Mouse (Mus musculus): ENCODE data around the gene Myo15.
"Not testable (repeated sequence)": the region's sequence is repeated elsewhere in the genome, so short reads cannot be mapped to it uniquely, and the experiment has no call there.

Myo15 gene

GRCm38 (mm10) chr11:60469039-60469438 lies at the start of gene Myo15:
TSS of gene Myo15 (plus strand) at chr11:60469339.
- DNase-seq (ENCODE audit: low spot score in 2 of 2), result no peak

GRCm38 (mm10) chr11:60422046-60422668 lies 47.0 kb upstream of the Myo15 start:
- DNase-seq (ENCODE audit: low spot score in 2 of 2), result no peak

- no peak for DNase-seq (ENCODE audit: low spot score in 2 of 2)
Measured at GRCm38 (mm10) chr11:60423006-60423405, 46.1 kb upstream of the Myo15 start.

- no peak for DNase-seq (ENCODE audit: low spot score in 2 of 2)
Measured at GRCm38 (mm10) chr11:60426417-60426816, 42.7 kb upstream of the Myo15 start.

- no peak for DNase-seq (ENCODE audit: low spot score in 2 of 2)
Measured at GRCm38 (mm10) chr11:60427628-60428027, 41.5 kb upstream of the Myo15 start.

- DNase-seq (ENCODE audit: low spot score in 2 of 2), result no peak
Measured at GRCm38 (mm10) chr11:60433501-60433900, 35.6 kb upstream of the Myo15 start.

- DNase-seq (ENCODE audit: low spot score in 2 of 2), result no peak
Measured at GRCm38 (mm10) chr11:60435133-60435532, 34.0 kb upstream of the Myo15 start.

- DNase-seq (ENCODE audit: low spot score in 2 of 2), result no peak
Measured at GRCm38 (mm10) chr11:60436618-60437017, 32.5 kb upstream of the Myo15 start.

- DNase-seq (ENCODE audit: low spot score in 2 of 2), result not testable (repeated sequence)
Measured at GRCm38 (mm10) chr11:60439621-60440020, 29.5 kb upstream of the Myo15 start.

GRCm38 (mm10) chr11:60440176-60440575 lies 29.0 kb upstream of the Myo15 start:
- DNase-seq (ENCODE audit: low spot score in 2 of 2), result no peak

GRCm38 (mm10) chr11:60442896-60443295 lies 26.2 kb upstream of the Myo15 start:
- peak in 1 of 2 experiments; percentile 22 for DNase-seq (ENCODE audit: low spot score in 2 of 2)

- no peak for DNase-seq (ENCODE audit: low spot score in 2 of 2)
Measured at GRCm38 (mm10) chr11:60444007-60444406, 25.1 kb upstream of the Myo15 start.

GRCm38 (mm10) chr11:60454080-60454744 lies 14.9 kb upstream of the Myo15 start, which contains the start of gene Drg2:
TSS of gene Drg2 (plus strand) at chr11:60454591.
- DNase-seq (ENCODE audit: low spot score in 2 of 2), result peak; percentile 55 to 91

GRCm38 (mm10) chr11:60454745-60455087 lies 14.4 kb upstream of the Myo15 start:
- DNase-seq (ENCODE audit: low spot score in 2 of 2), result no peak

GRCm38 (mm10) chr11:60457973-60458372 lies 11.2 kb upstream of the Myo15 start:
- DNase-seq (ENCODE audit: low spot score in 2 of 2), result no peak

- DNase-seq (ENCODE audit: low spot score in 2 of 2), result peak in 1 of 2 experiments; percentile 20
Measured at GRCm38 (mm10) chr11:60465943-60466380, 3.2 kb upstream of the Myo15 start.

GRCm38 (mm10) chr11:60470743-60471142 lies 1.6 kb downstream of the Myo15 start:
- no peak for DNase-seq (ENCODE audit: low spot score in 2 of 2)

GRCm38 (mm10) chr11:60474534-60474933 lies 5.4 kb downstream of the Myo15 start:
- no peak for DNase-seq (ENCODE audit: low spot score in 2 of 2)

GRCm38 (mm10) chr11:60475668-60476362 lies 6.7 kb downstream of the Myo15 start:
- DNase-seq (ENCODE audit: low spot score in 2 of 2), result no peak

GRCm38 (mm10) chr11:60478121-60478520 lies 9.0 kb downstream of the Myo15 start:
- DNase-seq (ENCODE audit: low spot score in 2 of 2), result no peak

GRCm38 (mm10) chr11:60486267-60486666 lies 17.1 kb downstream of the Myo15 start:
- no peak for DNase-seq (ENCODE audit: low spot score in 2 of 2)

- DNase-seq (ENCODE audit: low spot score in 2 of 2), result no peak
Measured at GRCm38 (mm10) chr11:60492726-60493125, 23.6 kb downstream of the Myo15 start.

- no peak for DNase-seq (ENCODE audit: low spot score in 2 of 2)
Measured at GRCm38 (mm10) chr11:60495692-60496091, 26.6 kb downstream of the Myo15 start.

All from left cerebral cortex, adult 9 months (tissue).